Mouse (Mus musculus) WW6 (cell line): ENCODE results near the gene Susd1.
A peak's percentile ranks its signal among the peaks of the same experiment; 100 is the strongest.
"Not testable (repeated sequence)": the region's sequence is repeated elsewhere in the genome, so short reads cannot be mapped to it uniquely, and the experiment has no call there.

Experiments used
- DNase-seq: peaks from one replicate; pipeline ENCODE4 v3.0.0-alpha.2; 2013; ENCODE audit warnings: low read depth, low spot score

Gene Susd1

DNA sequence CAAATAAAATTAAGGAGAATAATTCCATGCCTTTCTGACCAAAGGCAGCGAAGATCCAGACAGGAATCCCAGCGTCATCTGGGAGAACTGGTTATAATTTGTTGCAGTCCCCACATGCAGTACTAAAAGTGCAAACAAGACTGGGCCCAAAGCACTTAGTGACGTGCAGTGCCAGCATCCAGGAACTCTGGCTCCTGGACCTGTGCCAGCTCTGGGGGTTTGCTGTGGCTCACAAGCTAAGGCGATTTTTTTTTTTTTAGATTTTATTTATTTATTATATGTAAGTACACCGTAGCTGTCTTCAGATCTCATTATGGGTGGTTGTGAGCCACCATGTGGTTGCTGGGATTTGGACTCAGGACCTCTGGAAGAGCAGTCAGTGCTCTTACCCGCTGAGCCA lies 152.1 kb downstream of the Susd1 start:
- DNase-seq = not testable (repeated sequence)

DNA sequence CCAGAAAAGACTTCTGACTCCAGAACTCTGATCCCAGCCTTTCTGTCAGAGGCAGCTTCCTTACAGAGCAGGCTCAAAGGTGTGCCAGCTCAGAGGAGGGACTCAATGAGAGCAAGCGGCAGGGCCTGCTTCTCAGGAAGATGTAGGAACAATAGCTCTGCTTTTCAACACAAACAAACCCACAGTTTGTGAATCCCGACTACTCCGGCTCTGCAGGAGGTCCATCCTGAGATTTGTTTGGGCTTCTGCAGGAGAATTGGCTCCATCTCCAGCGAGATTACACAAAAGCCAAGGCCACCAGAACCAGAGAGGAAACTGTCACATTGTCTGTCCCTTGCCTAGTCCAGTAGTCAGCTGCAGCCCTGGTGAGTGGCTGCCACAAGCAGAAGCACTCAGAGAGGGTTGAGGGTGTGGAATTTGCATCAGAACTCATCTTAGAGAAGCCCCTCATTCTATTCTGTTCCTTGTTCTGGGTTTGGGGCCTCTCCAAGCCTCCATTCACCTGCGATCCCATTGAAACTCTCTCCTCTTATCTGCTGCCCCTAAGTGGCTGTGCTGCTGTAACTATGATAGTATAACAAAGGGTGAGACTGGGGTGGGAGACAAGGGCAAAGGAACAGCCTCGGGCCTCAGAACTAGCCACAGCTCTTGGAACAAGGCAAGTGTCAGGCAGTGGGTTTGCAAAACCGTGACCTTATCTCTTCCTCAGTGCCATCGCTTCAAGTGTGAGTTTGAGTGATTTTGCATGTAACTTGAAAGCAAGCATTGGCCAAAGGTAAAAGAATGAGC lies 155.5 kb downstream of the Susd1 start:
- no peak for DNase-seq

DNA sequence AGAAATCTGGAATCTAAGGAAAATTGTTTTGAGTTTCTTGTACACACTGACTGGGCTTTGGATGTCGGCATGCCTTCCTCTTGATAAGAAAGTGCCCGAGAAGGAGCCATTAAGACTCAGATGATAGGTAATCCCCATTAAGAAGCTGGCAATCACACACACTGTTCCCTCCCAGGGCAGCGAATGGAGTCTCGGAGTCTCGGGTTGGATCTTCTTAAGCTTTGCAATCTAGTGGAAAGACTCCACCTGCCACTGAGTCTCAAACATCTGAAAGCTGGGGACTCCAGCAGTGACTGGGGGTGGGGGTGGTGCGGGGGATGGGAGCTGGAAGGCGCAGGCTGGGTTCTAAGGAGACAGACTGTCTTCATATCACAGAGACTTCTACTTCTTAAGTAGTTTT lies 156.3 kb downstream of the Susd1 start:
- no peak for DNase-seq

- no peak for DNase-seq
These were observed 157.6 kb downstream of the Susd1 start for GRCm38 (mm10) chr4:59280876-59281275.

DNA sequence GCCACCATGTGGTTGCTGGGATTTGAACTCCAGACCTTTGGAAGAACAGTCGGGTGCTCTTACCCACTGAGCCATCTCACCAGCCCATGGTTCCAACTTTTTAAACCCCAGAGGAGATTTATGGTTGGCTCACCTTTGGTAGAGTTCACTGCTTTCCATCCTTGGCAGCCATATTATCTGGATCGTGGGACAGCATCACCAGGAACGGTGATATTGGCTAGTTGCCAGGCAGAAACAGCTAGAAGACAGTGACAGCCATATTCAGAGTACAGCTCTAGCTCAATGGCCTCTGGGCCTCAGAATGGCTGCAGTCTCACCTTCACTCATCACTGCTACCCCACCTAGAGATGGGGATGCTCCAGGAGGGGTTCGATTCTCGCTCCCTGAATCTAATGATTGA lies 159.3 kb downstream of the Susd1 start:
- DNase-seq = no peak

GRCm38 (mm10) chr4:59278410-59278809 lies 160.0 kb downstream of the Susd1 start:
- DNase-seq = no peak

- DNase-seq = no peak
These were observed 160.5 kb downstream of the Susd1 start for GRCm38 (mm10) chr4:59277958-59278357.

DNA sequence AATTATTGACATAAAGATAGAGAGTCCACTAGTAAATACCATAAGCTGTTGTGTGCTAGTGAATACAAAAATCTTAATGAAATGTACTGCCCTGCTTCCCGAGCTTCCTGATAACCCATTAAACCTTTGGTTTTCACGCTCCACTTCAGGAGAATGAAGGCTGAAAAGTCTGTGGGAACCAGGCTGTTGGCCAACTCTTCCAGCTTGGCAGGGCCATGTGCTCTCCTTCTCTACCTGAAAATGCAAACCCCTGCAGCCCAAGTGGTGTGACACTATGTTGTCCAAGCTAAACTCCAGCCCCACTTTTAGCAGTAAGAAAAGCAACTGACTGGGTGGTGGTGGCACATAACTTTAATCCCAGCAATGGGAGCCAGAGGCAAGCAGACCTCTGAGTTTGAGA lies 162.5 kb downstream of the Susd1 start:
- no peak for DNase-seq

DNA sequence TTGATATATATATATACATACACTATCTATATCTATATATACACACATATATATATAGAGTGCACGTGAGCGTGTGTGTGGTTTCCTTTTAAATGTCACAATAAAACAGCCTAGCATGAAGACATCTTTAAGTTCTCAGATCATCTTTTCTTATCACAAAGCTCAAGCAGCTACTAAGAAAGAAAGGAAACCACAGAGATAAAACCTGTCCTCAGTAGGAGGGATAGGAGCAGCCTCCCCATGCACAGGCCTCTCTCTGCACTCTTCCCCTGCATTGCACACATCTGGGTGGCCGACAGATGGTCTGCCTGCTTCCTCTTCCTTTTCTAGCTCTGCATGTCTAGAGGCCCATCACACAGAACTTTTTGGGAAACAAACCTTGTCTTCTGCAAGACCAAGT lies 162.9 kb downstream of the Susd1 start:
- DNase-seq = no peak

DNA sequence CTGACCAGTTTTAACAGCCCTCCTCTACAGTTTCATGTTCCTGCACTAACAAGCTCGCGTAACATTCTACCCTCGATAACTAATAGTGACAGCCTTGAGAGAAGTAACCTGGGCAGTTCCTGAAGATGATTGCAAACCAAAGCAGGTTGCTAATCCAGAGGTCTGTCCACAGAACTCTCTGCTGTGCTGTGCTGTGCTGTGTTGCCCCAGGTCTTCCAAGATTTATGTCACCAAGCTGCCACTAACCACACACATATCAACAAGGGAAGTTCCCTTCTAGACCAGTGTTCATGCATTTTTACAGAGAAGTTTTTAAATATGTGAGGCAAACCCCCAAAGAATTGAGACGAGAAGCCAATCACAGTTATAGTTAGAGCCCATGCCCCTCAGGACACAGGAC lies 164.3 kb downstream of the Susd1 start:
- DNase-seq = no peak

DNA sequence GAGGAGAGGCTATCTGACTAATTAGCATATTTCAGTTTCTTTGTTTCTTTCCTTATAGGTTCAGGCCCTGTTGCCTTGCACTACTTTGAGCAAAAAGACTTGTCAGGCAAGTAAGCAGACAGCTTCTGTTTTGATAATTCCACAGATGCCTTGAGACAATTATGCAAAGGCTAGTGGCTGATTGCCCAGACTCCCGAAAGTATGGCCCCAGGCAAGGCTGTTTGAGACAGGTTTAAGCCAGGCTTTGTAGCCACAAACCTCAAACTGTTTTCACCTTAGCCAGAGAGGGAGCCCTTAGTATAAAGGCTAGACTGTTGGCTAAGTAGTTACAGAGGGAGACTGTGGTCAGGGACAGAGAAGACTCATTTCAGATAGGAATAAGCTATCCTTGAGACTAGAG lies 165.1 kb downstream of the Susd1 start:
- peak; percentile 14 for DNase-seq

DNA sequence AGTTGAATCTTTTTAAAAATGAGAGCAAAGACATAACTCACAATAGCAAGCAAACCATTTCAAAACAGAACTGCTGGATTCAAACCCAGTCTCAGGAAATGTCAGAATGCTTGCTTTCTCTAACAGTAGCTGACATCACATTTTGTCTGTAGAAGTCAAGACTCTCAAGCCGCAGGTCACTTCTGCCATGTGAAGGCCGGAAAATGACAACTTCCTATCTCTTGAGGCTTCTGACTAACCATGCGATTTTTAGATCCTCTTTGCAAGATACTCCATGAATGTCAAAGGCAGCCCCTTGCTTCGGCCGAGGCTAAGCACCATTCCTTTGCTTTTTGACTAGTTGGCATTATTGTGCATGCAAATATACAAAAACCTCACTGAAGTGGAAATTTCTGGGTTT lies 172.8 kb downstream of the Susd1 start:
- DNase-seq = no peak

DNA sequence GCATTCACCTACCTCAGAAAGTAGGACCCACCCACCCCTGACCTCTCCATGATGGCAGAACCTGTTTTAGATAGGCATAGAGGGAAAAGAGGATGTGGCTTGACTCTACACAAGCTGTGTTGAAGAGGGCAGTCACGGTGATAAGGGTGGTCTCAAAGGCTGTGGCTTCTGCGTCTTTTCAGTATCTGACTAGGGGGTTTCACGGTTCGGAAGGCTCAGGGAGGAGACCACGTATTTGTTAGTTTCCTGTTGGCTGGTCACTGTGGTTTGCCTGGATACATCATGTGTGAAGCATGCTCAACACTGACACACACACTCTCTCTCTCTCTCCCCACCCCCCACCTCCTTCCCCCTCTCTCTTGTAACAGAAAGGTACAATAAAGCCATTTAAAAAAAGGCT lies 173.3 kb downstream of the Susd1 start:
- no peak for DNase-seq
